Mouse (Mus musculus) G1E (cell line): ENCODE measurements around the gene Dcaf15. TPM values are rescaled to one million over a fixed set of nuclear protein-coding genes. Genes with fewer than 3 reads are reported as not detected.

Experiments
- ATAC-seq: 2 replicates; pipeline ENCODE4 v1.8.0; 2016; ENCODE audit warnings: mild to moderate bottlenecking; ENCODE audit not compliant: insufficient number of reproducible peaks, poor library complexity, low FRiP score, severe bottlenecking; ENCODE audit errors: extremely low read depth
- DNase-seq: peaks from one replicate; pipeline ENCODE4 v3.0.0; 2012; ENCODE audit warnings: low spot score
- H3K27me3 ChIP-seq: 2 replicates; pipeline ENCODE4 v1.6.1; 2012; ENCODE audit warnings: mild to moderate bottlenecking, low read length, inconsistent platforms; ENCODE audit not compliant: insufficient read depth
- H3K36me3 ChIP-seq: replicated peaks from 2 replicates; pipeline ENCODE3; 2012; ENCODE audit warnings: mild to moderate bottlenecking, inconsistent platforms
- H3K4me1 ChIP-seq: 2 replicates; pipeline ENCODE4 v1.6.1; 2012; ENCODE audit warnings: low read depth, low read length, inconsistent platforms, mixed read lengths; ENCODE audit not compliant: insufficient read depth
- H3K4me3 ChIP-seq: 2 replicates; pipeline ENCODE4 v1.5.1; 2012; ENCODE audit warnings: low read depth, mild to moderate bottlenecking, inconsistent platforms, low read length, moderate library complexity, mixed read lengths
- H3K9me3 ChIP-seq: replicated peaks from 2 replicates; pipeline ENCODE4 v1.6.1; 2012; ENCODE audit warnings: inconsistent platforms
- CTCF ChIP-seq: IDR thresholded peaks from 2 replicates; pipeline ENCODE4 v1.5.1; 2012; ENCODE audit warnings: low read depth, low read length, inconsistent platforms, mixed read lengths
- GATA1 ChIP-seq: IDR thresholded peaks from 2 replicates; pipeline ENCODE4 v1.6.1; 2012; ENCODE audit warnings: borderline replicate concordance, low read length, inconsistent platforms, mixed read lengths
- GATA2 ChIP-seq: IDR thresholded peaks from 2 replicates; pipeline ENCODE4 v1.6.1; 2012; ENCODE audit warnings: low read depth, low read length, inconsistent platforms, borderline replicate concordance
- POLR2AphosphoS5 ChIP-seq: IDR thresholded peaks from 2 replicates; pipeline ENCODE4 v1.6.1; 2012; ENCODE audit warnings: low read depth, low read length, inconsistent platforms; ENCODE audit not compliant: insufficient replicate concordance
- TAL1 ChIP-seq: conservative IDR thresholded peaks from 2 replicates; pipeline ENCODE4 v1.6.1; 2012; ENCODE audit warnings: low read depth, low read length, inconsistent platforms, mixed read lengths
- polyA plus RNA-seq: library from polyadenylated mRNA; stranded (reverse); fragments of >175 nt; gene quantifications from 2 replicates; pipeline ENCODE4 v1.2.3, GENCODE M21; 2012
- total RNA-seq, 2 experiments: library from RNA; stranded (forward) in 1 of 2; stranded (reverse) in 1 of 2; fragments of 200-1000 nt in 1 of 2; fragments of >200 nt in 1 of 2; fragmentation: Nextera tagmentation in 1 of 2; gene quantifications; 2 replicates each; pipeline ENCODE4 v1.2.3; 2014 to 2017

The Dcaf15 gene
- total and polyA plus RNA-seq, 3 experiments, result 16.3 to 51.8 (median 16.4) TPM

DNA sequence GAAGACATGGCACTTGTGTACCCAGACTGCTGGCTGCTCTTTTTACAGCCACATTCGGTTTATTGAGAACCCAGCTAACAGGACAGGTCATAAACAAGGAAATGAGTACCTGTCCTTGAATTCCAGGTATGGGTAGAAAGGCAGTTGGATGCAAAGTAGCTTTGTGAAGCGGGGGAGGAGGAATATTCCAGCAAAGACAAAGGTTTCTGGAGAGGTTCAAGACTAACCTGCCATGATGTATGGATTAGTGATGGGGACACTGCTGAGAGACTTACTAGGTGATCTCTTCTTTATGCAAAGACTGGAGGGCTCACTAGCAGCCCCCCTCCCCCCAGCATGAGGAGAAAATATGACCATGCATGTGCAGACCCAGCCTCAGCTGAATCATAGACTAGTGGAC lies 1.1 kb upstream of the Dcaf15 start:
- no peak overlapping the region for H3K4me3 ChIP-seq
- no peak for TF ChIP-seq GATA2
- no peak for TF ChIP-seq GATA1
- no peak for TF ChIP-seq CTCF
- no peak for TF ChIP-seq TAL1
- TF ChIP-seq POLR2AphosphoS5, result no peak
- ATAC-seq (no peak), DNase-seq (no peak)
- no peaks in the 10 kb centered on the region for H3K27me3 ChIP-seq
- H3K36me3 ChIP-seq, result peaks cover 24% of the 10 kb centered on the region
- 0 out of 2 replicates have a peak, but pooled peaks cover 2% of the 10 kb centered on the region for H3K9me3 ChIP-seq
- peaks cover 36% of the 10 kb centered on the region for H3K4me1 ChIP-seq

DNA sequence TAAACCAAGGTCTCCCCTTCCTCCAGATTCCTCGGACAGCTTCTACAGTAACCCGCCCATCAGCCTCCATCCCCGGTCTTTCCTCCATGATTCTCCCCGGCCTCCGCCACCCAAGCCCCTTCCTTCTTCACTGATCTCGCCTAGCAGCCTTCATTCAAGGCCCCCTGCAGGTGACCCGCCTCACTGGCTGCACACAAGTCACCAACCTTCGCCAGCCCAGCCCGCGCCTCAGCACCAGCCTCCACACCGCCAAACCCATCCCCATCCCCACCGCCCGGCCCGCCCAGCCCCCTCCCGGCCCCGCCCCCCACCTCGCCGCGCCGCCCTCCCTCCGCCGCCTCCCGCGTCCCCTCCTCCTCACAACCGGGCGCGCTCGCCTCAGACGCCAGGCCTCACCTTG lies 347 bp downstream of the Dcaf15 start:
- no peaks in the 10 kb centered on the region for H3K27me3 ChIP-seq
- peaks cover 37% of the 10 kb centered on the region for H3K36me3 ChIP-seq
- no peak for TF ChIP-seq GATA2
- TF ChIP-seq GATA1, result no peak
- no peak for TF ChIP-seq TAL1
- TF ChIP-seq CTCF, result no peak
- TF ChIP-seq POLR2AphosphoS5, result no peak
- peak overlapping the region; percentile 75 for H3K4me3 ChIP-seq
- no peak for ATAC-seq
- peak; percentile 90 for DNase-seq
- 0 out of 2 replicates have a peak, but pooled peaks cover 2% of the 10 kb centered on the region for H3K9me3 ChIP-seq
- H3K4me1 ChIP-seq, result peaks cover 38% of the 10 kb centered on the region

DNA sequence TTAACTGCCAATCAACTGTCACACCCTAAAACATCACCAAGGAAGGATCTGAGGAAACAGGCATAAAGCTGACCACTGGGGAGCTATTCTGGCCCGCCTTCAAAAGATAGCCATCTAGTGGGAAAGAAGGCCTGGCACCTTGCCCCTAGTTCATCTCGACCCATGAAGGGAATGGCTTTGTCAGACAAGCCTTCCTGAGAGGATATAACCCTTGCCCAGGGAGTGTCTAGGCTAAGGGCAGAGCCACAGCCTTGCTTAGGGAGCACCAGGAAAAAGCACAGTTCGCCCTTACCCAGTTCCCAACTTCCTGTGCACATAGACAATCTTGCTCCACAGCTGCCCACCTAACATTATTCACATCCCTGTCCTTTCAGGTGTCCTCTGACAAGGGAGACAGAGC lies 967 bp downstream of the Dcaf15 start:
- Histone ChIP-seq H3K36me3 (peaks cover 43% of the 10 kb centered on the region), H3K4me3 (peak overlapping the region; percentile 75), H3K9me3 (0 out of 2 replicates have a peak, but pooled peaks cover 2% of the 10 kb centered on the region), H3K4me1 (peaks cover 38% of the 10 kb centered on the region), H3K27me3 (no peaks in the 10 kb centered on the region)
- no peak for DNase-seq
- no peak for ATAC-seq
- no peak for TF ChIP-seq TAL1
- TF ChIP-seq POLR2AphosphoS5, result no peak
- TF ChIP-seq GATA2, result no peak
- no peak for TF ChIP-seq GATA1
- TF ChIP-seq CTCF, result no peak

DNA sequence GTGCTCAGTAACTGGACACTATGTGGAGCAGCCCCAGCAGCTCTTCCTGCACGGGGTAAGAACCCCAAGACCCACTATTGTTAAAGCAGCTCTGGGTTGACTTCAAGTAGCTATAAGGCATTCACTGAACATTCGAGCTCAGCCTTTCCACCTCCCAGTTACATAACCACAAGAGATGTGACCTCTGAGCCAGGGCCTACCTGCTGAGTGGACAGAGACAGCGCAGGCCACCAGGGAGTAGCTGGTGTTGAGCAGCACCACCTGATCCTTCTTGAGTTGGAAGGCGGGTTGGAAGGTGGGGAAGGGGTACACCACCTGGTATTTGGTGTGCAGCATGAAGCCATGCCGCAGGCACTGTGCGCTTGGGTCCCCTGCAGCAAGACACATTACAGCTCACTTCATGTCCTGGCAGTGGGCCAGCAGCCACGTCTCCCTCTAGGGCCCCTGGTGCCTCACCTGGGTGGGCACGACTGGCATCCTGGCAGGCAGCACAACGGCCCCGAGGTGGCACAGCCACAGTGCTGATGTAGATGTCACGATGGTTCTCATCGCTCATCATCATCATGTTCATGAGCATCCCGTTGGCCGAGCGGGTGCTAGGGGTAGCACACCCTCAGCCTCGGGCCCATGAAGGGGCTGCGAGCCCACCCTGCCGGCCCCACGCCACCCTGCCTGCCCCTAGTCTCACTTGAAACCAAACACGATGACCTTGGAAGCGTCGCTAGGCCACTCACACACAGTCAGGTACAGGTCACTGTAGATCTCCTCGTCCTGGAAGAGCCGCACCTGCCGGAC lies 2.9 kb downstream of the Dcaf15 start:
- H3K36me3 ChIP-seq, result peaks cover 63% of the 10 kb centered on the region
- no peaks in the 10 kb centered on the region for H3K9me3 ChIP-seq
- no peaks in the 10 kb centered on the region for H3K27me3 ChIP-seq
- H3K4me1 ChIP-seq, result peaks cover 38% of the 10 kb centered on the region
- ATAC-seq (no peak), DNase-seq (no peak)
- H3K4me3 ChIP-seq, result peak overlapping the region; percentile 18
- TF ChIP-seq GATA2 (no peak), TAL1 (no peak), CTCF (no peak), GATA1 (no peak), POLR2AphosphoS5 (no peak)

DNA sequence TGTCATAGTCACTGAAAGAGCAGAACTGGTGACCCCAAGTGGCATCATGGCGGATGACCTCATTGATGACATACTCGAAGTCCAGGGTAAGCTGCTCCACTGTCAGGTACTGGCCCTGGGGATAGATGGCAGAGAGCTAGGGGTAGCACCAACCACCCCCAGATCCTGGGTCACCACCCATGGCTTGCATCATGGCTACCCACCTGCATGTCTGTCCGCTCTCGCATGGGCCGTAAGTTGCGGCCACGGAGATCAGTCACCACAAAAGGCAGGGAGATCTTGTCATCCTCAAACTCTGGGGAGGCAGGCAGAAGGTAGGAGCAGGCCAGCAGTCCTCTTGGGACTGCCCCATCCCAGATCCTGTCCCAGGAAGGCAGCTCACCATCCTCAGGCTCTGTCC lies 6.2 kb downstream of the Dcaf15 start:
- Histone ChIP-seq H3K36me3 (peaks cover 94% of the 10 kb centered on the region), H3K9me3 (no peaks in the 10 kb centered on the region), H3K4me1 (peaks cover 24% of the 10 kb centered on the region), H3K27me3 (no peaks in the 10 kb centered on the region), H3K4me3 (no peak overlapping the region)
- ATAC-seq (no peak), DNase-seq (no peak)
- TF ChIP-seq GATA2 (no peak), POLR2AphosphoS5 (no peak), CTCF (no peak), TAL1 (no peak), GATA1 (no peak)

DNA sequence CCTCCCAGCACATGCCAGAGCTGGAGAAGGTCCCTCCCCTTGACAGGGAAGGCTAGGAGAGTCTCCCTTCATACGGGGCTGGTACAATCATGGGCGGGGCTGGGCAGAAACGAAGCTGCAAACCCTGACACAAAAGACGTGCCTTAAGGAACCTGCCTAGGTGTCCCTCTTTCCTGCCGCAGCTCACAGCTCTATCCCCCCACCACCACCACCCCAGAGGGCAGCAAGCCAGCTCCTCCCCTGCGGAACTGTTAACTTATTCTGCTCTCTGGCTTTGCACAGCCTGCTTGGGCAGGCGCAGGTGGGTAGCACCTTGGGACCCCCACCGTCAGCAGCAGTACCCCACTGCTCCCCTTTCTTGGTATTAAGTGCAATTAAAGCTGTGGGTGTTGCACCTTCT lies 8.5 kb downstream of the Dcaf15 start:
- ATAC-seq (no peak), DNase-seq (no peak)
- peaks cover 5% of the 10 kb centered on the region; the same call in 1 of the 2 replicates for H3K4me1 ChIP-seq
- H3K4me3 ChIP-seq, result no peak overlapping the region
- TF ChIP-seq CTCF (no peak), TAL1 (no peak), GATA1 (no peak), GATA2 (no peak), POLR2AphosphoS5 (no peak)
- H3K9me3 ChIP-seq, result no peaks in the 10 kb centered on the region
- no peaks in the 10 kb centered on the region for H3K27me3 ChIP-seq
- peaks cover 93% of the 10 kb centered on the region for H3K36me3 ChIP-seq

DNA sequence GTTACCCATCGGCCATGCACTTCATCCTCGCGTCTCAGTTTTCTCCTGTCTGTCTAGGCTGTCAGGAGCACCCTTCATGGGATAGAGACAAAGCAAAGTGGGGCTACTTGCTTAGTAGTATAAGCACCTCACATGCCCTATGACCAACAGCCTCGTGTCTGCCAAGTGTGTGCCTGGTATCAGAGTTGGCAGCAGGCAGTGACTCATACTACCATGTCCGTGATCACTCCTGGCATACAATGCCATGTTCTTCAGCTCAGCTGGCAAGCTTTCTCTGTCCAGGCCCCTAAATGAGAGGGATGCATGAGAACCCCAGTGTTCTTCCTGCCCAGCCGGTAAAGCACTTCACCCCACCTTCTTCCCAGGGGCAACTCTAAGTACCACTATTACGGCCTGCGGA lies 14.0 kb downstream of the Dcaf15 start:
- TF ChIP-seq CTCF, result no peak
- no peak for TF ChIP-seq POLR2AphosphoS5
- TF ChIP-seq GATA1, result no peak
- TF ChIP-seq TAL1, result no peak
- TF ChIP-seq GATA2, result no peak
- H3K36me3 ChIP-seq, result peaks cover 94% of the 10 kb centered on the region
- no peak overlapping the region for H3K4me3 ChIP-seq
- no peak for DNase-seq
- H3K4me1 ChIP-seq, result no peaks in the 10 kb centered on the region
- no peaks in the 10 kb centered on the region for H3K9me3 ChIP-seq
- no peak for ATAC-seq
- no peaks in the 10 kb centered on the region for H3K27me3 ChIP-seq
